Mouse (Mus musculus) limb, embryonic 11.5 days (tissue): ENCODE data around the gene Mrpl54. TPM values are rescaled to one million over a fixed set of nuclear protein-coding genes. Genes with fewer than 3 reads are reported as not detected.

Source experiments
- ATAC-seq: fragments of 200-750 bp; cut with Nextera tagmentation; 2 replicates; pipeline ENCODE4 v1.8.0; 2017; ENCODE audit warnings: low read depth; ENCODE audit not compliant: insufficient number of reproducible peaks, low FRiP score, low TSS enrichment
- DNase-seq: peaks from one replicate; pipeline ENCODE4 v3.0.0-alpha.2; 2015; ENCODE audit warnings: low spot score
- H3K27ac ChIP-seq: fragments of 300-500 bp; sonication (generic); replicated peaks from 2 replicates; pipeline ENCODE4 v1.5.1; 2014; ENCODE audit warnings: low read depth, mild to moderate bottlenecking, low read length
- H3K27me3 ChIP-seq: fragments of 300-500 bp; sonication (generic); 2 replicates; pipeline ENCODE4 v1.6.1; 2014; ENCODE audit warnings: mild to moderate bottlenecking, low read length, mixed read lengths; ENCODE audit not compliant: control insufficient read depth, insufficient read depth
- H3K36me3 ChIP-seq: fragments of 300-500 bp; sonication (generic); 2 replicates; pipeline ENCODE4 v1.6.1; 2014; ENCODE audit warnings: mild to moderate bottlenecking, low read length, moderate library complexity, mixed read lengths; ENCODE audit not compliant: control insufficient read depth, insufficient read depth
- H3K4me1 ChIP-seq: fragments of 300-500 bp; sonication (generic); 2 replicates; pipeline ENCODE4 v1.6.1; 2014; ENCODE audit warnings: low read length, mixed read lengths; ENCODE audit not compliant: control insufficient read depth, insufficient read depth
- H3K4me2 ChIP-seq: fragments of 300-500 bp; sonication (generic); 2 replicates; pipeline ENCODE4 v1.6.1; 2014; ENCODE audit warnings: low read depth, mild to moderate bottlenecking, moderate library complexity; ENCODE audit not compliant: severe bottlenecking
- H3K4me3 ChIP-seq: fragments of 300-500 bp; sonication (generic); 2 replicates; pipeline ENCODE4 v1.5.1; 2014; ENCODE audit warnings: low read depth, low read length
- H3K9ac ChIP-seq: fragments of 300-500 bp; sonication (generic); 2 replicates; pipeline ENCODE4 v1.6.1; 2014; ENCODE audit warnings: mild to moderate bottlenecking, low read length
- H3K9me3 ChIP-seq: fragments of 300-500 bp; sonication (generic); 2 replicates; pipeline ENCODE4 v1.6.1; 2016; ENCODE audit warnings: low read length; ENCODE audit not compliant: control insufficient read depth
- WGBS: fragments of 180-500 bp; shearing (Covaris S2); extraction: QIAGEN DNeasy Blood & Tissue Kit; methylation state at CpG from one replicate; pipeline ENCODE4 v1.1.7; 2014; 5-methylcytosine and 5-hydroxymethylcytosine counted together
- polyA plus RNA-seq: library from polyadenylated mRNA; unstranded; fragments of >200 nt; fragmentation: Nextera tagmentation; extraction: Ambion mirVana; gene quantifications from 2 replicates; pipeline ENCODE4 v1.2.1, GENCODE M21; 2014

Mrpl54 gene
- polyA plus RNA-seq, 1 experiment from 2014 or later = 217 TPM

DNA sequence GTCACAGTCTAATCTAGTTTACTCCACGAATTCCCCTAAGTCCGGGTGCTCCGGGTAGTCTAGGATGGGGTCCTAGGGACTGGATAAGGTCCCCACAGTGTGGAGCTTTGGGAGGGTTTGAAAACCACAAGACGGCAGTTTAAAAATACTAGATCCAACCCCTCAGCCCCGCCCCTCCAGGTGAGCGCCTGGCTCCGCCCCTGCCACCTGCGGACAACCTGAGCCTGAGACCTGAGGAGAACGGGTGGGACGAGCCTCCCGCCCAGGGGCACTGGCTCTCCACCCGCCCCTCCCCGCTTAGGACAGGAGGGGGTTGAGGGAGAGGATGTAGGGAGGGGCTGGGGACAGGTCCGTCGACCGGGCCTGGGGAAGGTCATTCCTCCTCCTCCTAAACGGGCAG is 18.0 kb upstream of the Mrpl54 start:
- peaks cover 8% of the 10 kb centered on the region for H3K4me1 ChIP-seq
- no peak overlapping the region for H3K9ac ChIP-seq
- H3K36me3 ChIP-seq = no peaks in the 10 kb centered on the region
- H3K27ac ChIP-seq = no peak overlapping the region
- H3K27me3 ChIP-seq = peaks cover 45% of the 10 kb centered on the region
- no peaks in the 10 kb centered on the region for H3K9me3 ChIP-seq
- ATAC-seq (no peak), DNase-seq (peak; percentile 52)
- 0 out of 2 replicates have a peak overlapping the region, but pooled peaks have one; percentile 15 for H3K4me2 ChIP-seq
- 10% methylated on average over 17 of the region's 17 CpGs for whole genome bisulfite sequencing
- H3K4me3 ChIP-seq = peak overlapping the region; percentile 8; the same call in 1 of the 2 replicates

DNA sequence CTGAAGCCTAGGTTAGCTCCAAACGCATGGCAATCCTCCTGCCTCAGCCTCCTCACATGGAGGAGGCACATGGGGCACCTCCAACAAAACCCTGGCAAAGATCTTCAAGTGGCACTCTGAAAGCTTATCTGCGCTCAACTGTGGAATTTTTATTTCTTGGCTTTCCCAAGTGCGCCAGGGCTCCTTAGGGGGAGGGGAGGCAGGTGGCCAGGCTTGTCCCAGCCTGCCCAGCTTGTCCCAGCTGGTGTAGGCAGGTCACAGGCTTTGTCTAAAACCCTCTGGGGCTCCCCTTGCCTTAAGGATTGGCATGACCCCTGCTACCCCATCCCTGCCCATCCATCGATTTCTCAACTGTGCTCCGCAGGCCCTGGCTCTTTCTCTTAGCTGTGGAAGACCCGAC is 17.5 kb upstream of the Mrpl54 start:
- Histone ChIP-seq H3K27ac (no peak overlapping the region), H3K4me2 (no peak overlapping the region), H3K27me3 (peaks cover 43% of the 10 kb centered on the region), H3K36me3 (no peaks in the 10 kb centered on the region), H3K4me1 (peaks cover 8% of the 10 kb centered on the region), H3K4me3 (no peak overlapping the region; the same call in 1 of the 2 replicates), H3K9ac (no peak overlapping the region), H3K9me3 (no peaks in the 10 kb centered on the region)
- WGBS = 43% methylated on average over 6 of the region's 6 CpGs
- DNase-seq (no peak), ATAC-seq (no peak)

DNA sequence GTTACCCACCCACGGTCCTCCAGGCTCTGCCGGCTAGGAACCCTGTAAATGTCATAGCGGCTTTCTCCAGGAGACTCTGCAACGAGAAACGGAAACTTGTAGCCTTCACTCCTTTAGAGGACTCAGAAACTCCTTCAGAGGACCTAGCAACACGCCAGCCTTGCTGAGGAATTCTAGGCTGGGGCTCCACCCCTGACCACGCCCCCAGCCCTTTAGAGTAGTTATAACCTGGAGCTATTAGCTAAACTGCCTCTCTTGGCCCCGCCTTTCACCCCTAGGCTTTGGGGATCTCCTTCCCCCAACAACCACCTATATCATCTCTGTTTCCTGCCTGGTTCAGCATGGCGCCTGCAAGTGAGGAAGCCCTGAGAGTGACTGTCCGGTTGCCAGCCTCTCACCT is 12.8 kb upstream of the Mrpl54 start:
- DNase-seq = no peak
- 0 out of 2 replicates have a peak, but pooled peaks cover 2% of the 10 kb centered on the region for H3K4me1 ChIP-seq
- no peak overlapping the region for H3K4me3 ChIP-seq
- 34% methylated on average over 10 of the region's 10 CpGs for WGBS
- H3K36me3 ChIP-seq = no peaks in the 10 kb centered on the region
- H3K27me3 ChIP-seq = peaks cover 31% of the 10 kb centered on the region
- H3K9me3 ChIP-seq = no peaks in the 10 kb centered on the region
- no peak for ATAC-seq
- 0 out of 2 replicates have a peak overlapping the region, but pooled peaks have one; percentile 11 for H3K4me2 ChIP-seq
- no peak overlapping the region for H3K27ac ChIP-seq
- H3K9ac ChIP-seq = no peak overlapping the region

DNA sequence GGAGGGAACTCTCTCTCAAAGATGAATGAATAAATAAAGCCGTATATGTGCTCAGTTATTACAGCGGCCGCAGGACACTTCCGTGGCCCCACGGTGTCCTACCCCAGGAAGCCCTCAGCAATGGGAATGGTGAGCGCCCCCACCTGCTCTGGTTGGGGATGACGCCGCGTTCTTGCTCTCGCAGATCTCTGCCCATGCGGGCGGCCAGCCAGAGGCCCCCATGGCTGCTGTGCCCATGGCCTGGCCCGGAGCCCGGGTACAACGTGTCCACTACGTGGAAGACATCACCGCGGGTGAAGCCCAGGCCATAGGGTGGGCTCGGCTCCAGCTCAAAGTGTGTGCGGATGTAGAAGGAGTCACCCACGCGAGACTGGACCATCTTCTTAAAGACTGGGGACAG is 10.9 kb upstream of the Mrpl54 start:
- H3K9me3 ChIP-seq = no peaks in the 10 kb centered on the region
- ATAC-seq (no peak), DNase-seq (no peak)
- 0 out of 2 replicates have a peak, but pooled peaks cover 2% of the 10 kb centered on the region for H3K4me1 ChIP-seq
- no peak overlapping the region for H3K4me3 ChIP-seq
- no peak overlapping the region for H3K9ac ChIP-seq
- 76% methylated on average over 22 of the region's 22 CpGs for WGBS
- H3K36me3 ChIP-seq = peaks cover 2% of the 10 kb centered on the region; the same call in 1 of the 2 replicates
- H3K4me2 ChIP-seq = no peak overlapping the region
- no peak overlapping the region for H3K27ac ChIP-seq
- H3K27me3 ChIP-seq = peaks cover 13% of the 10 kb centered on the region

DNA sequence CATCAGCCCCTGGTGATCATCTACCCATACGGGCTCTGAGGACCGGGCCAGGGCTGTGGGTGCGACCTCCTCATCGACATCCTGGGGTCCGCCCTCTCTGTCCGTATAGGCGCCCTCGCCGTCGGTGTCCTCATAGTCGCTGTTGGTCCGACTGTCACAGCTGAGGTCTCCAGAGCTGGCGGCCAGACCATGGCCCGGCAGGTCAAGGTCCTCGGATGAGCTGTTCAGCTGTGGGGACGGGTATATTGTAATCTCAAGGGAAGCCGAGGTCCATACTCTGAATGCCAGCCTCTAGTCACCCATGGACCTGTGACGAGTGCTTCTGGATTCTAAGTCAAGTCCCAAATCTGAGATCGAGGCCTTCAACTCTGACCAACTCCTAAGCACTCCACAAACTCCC is 7.1 kb upstream of the Mrpl54 start:
- WGBS = 95% methylated on average over 19 of the region's 19 CpGs
- no peaks in the 10 kb centered on the region for H3K9me3 ChIP-seq
- no peak overlapping the region for H3K4me3 ChIP-seq
- peaks cover 12% of the 10 kb centered on the region for H3K36me3 ChIP-seq
- H3K4me2 ChIP-seq = no peak overlapping the region
- no peaks in the 10 kb centered on the region for H3K4me1 ChIP-seq
- no peaks in the 10 kb centered on the region for H3K27me3 ChIP-seq
- H3K9ac ChIP-seq = no peak overlapping the region
- H3K27ac ChIP-seq = no peak overlapping the region
- no peak for ATAC-seq
- no peak for DNase-seq

DNA sequence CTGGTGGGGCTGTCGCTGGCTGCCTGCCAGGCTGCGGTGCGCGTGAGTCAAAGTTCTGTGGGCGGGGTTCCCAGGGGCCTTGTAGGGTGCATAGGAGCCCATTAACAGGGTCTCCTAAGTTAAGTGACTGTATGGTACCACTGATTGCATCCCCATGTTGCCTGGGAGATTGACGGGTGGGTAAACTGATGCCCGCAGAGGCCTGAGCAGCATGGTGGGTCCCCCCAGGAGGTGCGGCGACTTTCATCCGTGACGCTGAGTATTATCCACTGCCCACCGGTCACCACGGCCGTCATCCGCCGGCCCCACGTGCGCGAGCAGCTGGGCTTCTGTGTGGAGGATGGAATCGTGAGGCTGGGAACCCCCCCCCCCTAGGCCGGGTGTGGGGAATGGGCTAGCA is 5.6 kb upstream of the Mrpl54 start:
- Histone ChIP-seq H3K9ac (no peak overlapping the region), H3K27ac (no peak overlapping the region), H3K27me3 (no peaks in the 10 kb centered on the region), H3K4me2 (no peak overlapping the region), H3K9me3 (no peaks in the 10 kb centered on the region), H3K36me3 (peaks cover 12% of the 10 kb centered on the region), H3K4me1 (no peaks in the 10 kb centered on the region), H3K4me3 (no peak overlapping the region)
- DNase-seq (no peak), ATAC-seq (no peak)
- WGBS = 95% methylated on average over 21 of the region's 21 CpGs

DNA sequence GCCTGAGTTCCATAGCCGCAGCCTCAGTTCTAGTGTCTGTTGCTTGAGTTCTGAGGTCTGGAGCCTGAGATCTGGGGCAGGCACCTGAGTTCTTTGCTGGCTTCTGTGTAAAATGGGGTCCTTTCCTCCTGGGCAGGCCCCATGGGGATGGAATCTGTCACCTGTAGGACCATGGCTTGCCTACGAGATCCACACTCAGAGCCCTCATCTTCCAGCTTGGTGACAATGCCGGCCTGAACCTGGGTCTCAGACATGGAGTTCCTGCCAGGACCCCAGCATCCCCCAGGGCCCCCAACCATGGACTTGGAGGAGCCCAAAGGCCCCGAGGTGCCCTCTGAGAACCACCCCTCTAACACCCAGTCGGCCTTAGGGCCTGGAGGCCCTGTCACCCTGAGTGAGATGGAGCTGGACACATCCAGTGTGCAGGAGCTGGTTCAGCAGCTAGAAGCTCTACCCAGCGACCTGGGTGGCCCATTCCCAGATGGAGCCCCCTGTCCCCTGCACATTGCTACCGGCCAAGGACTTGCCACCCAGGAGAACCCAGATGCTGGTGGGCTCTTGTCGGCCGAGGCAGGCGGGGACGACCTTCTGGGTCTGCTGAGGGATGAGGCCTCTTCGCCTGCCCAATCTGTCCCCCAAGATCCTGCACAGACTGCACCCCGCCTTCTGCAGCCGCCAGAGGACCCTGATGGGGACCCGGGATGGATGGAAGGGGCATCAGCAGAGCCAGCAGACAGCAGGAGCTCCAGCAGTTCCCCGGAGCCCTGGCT is 2.1 kb upstream of the Mrpl54 start:
- ATAC-seq (no peak), DNase-seq (no peak)
- Histone ChIP-seq H3K9me3 (no peaks in the 10 kb centered on the region), H3K4me1 (0 out of 2 replicates have a peak, but pooled peaks cover 2% of the 10 kb centered on the region), H3K9ac (peak overlapping the region; percentile 67), H3K36me3 (peaks cover 19% of the 10 kb centered on the region), H3K27me3 (no peaks in the 10 kb centered on the region), H3K4me2 (peak overlapping the region; percentile 53), H3K4me3 (peak overlapping the region; percentile 65), H3K27ac (no peak overlapping the region)
- WGBS = 83% methylated on average over 16 of the region's 16 CpGs

DNA sequence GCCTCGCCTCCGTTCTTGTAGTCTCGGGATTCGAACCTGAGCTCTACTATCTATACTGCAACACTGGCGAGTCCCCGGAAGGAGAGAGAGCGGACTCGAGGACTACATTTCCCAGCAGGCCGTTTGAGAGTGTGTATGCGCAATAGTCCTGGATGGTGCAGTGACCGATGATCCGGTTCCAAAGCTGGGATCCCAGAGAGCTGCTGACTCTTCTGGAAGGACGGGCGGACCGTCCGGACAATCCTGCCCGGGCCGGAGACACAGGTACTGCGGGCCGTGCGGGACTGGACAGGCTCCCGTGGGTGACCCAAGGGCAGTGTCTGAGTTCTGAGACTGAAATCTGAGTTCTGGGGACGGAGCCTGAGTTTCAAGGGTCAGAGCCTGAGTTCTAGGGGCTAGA is 1.3 kb upstream of the Mrpl54 start:
- Histone ChIP-seq H3K4me2 (peak overlapping the region; percentile 53), H3K27me3 (no peaks in the 10 kb centered on the region), H3K36me3 (peaks cover 20% of the 10 kb centered on the region), H3K4me1 (0 out of 2 replicates have a peak, but pooled peaks cover 2% of the 10 kb centered on the region), H3K27ac (no peak overlapping the region), H3K9me3 (no peaks in the 10 kb centered on the region), H3K9ac (peak overlapping the region; percentile 67), H3K4me3 (peak overlapping the region; percentile 65)
- peak; percentile 15; the same call in 1 of the 2 replicates for ATAC-seq
- DNase-seq = peak; percentile 84
- WGBS = 3% methylated on average over 23 of the region's 23 CpGs
